Mouse (Mus musculus) small intestine, adult 2 months (tissue): Measurements from ENCODE around the gene Dock10. TPM values are rescaled to one million over a fixed set of nuclear protein-coding genes. Genes with fewer than 3 reads are reported as not detected.

Experiments used
- H3K27ac ChIP-seq: fragments of 200-500 bp; 2 replicates; pipeline ENCODE4 v1.5.1; 2012; ENCODE audit warnings: low read depth, low read length, control low read depth, inconsistent platforms; ENCODE audit not compliant: insufficient read depth
- H3K27me3 ChIP-seq: fragments of 200-500 bp; 2 replicates; pipeline ENCODE4 v1.6.1; 2012; ENCODE audit warnings: mild to moderate bottlenecking, moderate library complexity, low read length, inconsistent platforms; ENCODE audit not compliant: control insufficient read depth, insufficient read depth
- H3K36me3 ChIP-seq: fragments of 200-500 bp; 2 replicates; pipeline ENCODE4 v1.6.1; 2012; ENCODE audit warnings: mild to moderate bottlenecking, low read length, control low read depth, inconsistent platforms; ENCODE audit not compliant: control insufficient read depth, insufficient read depth
- H3K4me1 ChIP-seq: fragments of 200-500 bp; 2 replicates; pipeline ENCODE4 v1.6.1; 2012; ENCODE audit warnings: low read length, inconsistent platforms, mixed read lengths; ENCODE audit not compliant: control insufficient read depth, insufficient read depth, insufficient read length
- H3K4me3 ChIP-seq: fragments of 200-500 bp; 2 replicates; pipeline ENCODE4 v1.5.1; 2012; ENCODE audit warnings: low read depth, mild to moderate bottlenecking, control low read depth, inconsistent platforms, low read length, moderate library complexity
- CTCF ChIP-seq: fragments of 200-500 bp; IDR thresholded peaks from 2 replicates; pipeline ENCODE4 v1.5.1; 2012; ENCODE audit warnings: low read depth, mild to moderate bottlenecking, control low read depth, inconsistent platforms, low read length, moderate library complexity, mixed read lengths; ENCODE audit not compliant: insufficient replicate concordance, insufficient read length; ENCODE audit errors: extremely low read depth
- POLR2A ChIP-seq: fragments of 200-500 bp; IDR thresholded peaks from 2 replicates; pipeline ENCODE4 v1.6.1; 2012; ENCODE audit warnings: low read depth, mild to moderate bottlenecking, control low read depth, inconsistent platforms, low read length, moderate library complexity
- WGBS: fragments of 180-500 bp; shearing (Covaris S2); methylation state at CpG from one replicate; pipeline ENCODE4 v1.1.7; 2018; 5-methylcytosine and 5-hydroxymethylcytosine counted together
- polyA plus RNA-seq: library from polyadenylated mRNA; depleted of rRNA; stranded (reverse); fragments of >200 nt; gene quantifications from 2 replicates; pipeline ENCODE4 v1.2.3, GENCODE M21; 2012

The Dock10 gene
- polyA plus RNA-seq, 1 experiment: 1.7 TPM

- WGBS: 54% methylated on average over 8 of the region's 8 CpGs
- Histone ChIP-seq H3K27me3 (no peaks in the 10 kb centered on the region), H3K4me3 (no peak overlapping the region), H3K27ac (no peak overlapping the region), H3K4me1 (no peaks in the 10 kb centered on the region), H3K36me3 (peaks cover 8% of the 10 kb centered on the region)
- no peak for TF ChIP-seq CTCF
- no peak for TF ChIP-seq POLR2A
Observed at GRCm38 (mm10) chr1:80512210-80512948, 245.9 kb downstream of the Dock10 start.

- 72% methylated on average over 2 of the region's 2 CpGs for WGBS
- TF ChIP-seq POLR2A (no peak), CTCF (no peak)
- Histone ChIP-seq H3K4me1 (no peaks in the 10 kb centered on the region), H3K27ac (no peak overlapping the region), H3K4me3 (no peak overlapping the region), H3K27me3 (no peaks in the 10 kb centered on the region), H3K36me3 (no peaks in the 10 kb centered on the region; the same call in 1 of the 2 replicates)
Observed at GRCm38 (mm10) chr1:80504757-80505156, 253.6 kb downstream of the Dock10 start.

- 89% methylated on average over 4 of the region's 4 CpGs for WGBS
- H3K4me3 ChIP-seq: no peak overlapping the region
- H3K4me1 ChIP-seq: no peaks in the 10 kb centered on the region
- H3K27me3 ChIP-seq: no peaks in the 10 kb centered on the region
- H3K27ac ChIP-seq: no peak overlapping the region
- H3K36me3 ChIP-seq: no peaks in the 10 kb centered on the region
- TF ChIP-seq POLR2A: no peak
- TF ChIP-seq CTCF: no peak
Observed at GRCm38 (mm10) chr1:80504081-80504480, 254.2 kb downstream of the Dock10 start.

GRCm38 (mm10) chr1:80502456-80503165 lies 255.7 kb downstream of the Dock10 start:
- Histone ChIP-seq H3K27me3 (no peaks in the 10 kb centered on the region), H3K4me3 (no peak overlapping the region), H3K36me3 (no peaks in the 10 kb centered on the region), H3K27ac (no peak overlapping the region), H3K4me1 (no peaks in the 10 kb centered on the region)
- TF ChIP-seq POLR2A: no peak
- TF ChIP-seq CTCF: no peak
- 87% methylated on average over 9 of the region's 9 CpGs for WGBS

GRCm38 (mm10) chr1:80499264-80499663 lies 259.1 kb downstream of the Dock10 start:
- Histone ChIP-seq H3K27ac (no peak overlapping the region), H3K4me1 (no peaks in the 10 kb centered on the region), H3K27me3 (no peaks in the 10 kb centered on the region), H3K4me3 (no peak overlapping the region), H3K36me3 (no peaks in the 10 kb centered on the region)
- WGBS: 84% methylated on average over 7 of the region's 7 CpGs
- TF ChIP-seq CTCF: no peak

GRCm38 (mm10) chr1:80496360-80496759 lies 262.0 kb downstream of the Dock10 start:
- Histone ChIP-seq H3K36me3 (no peaks in the 10 kb centered on the region), H3K4me1 (no peaks in the 10 kb centered on the region), H3K4me3 (no peak overlapping the region), H3K27me3 (no peaks in the 10 kb centered on the region), H3K27ac (no peak overlapping the region)
- WGBS: 69% methylated on average over 4 of the region's 4 CpGs
- TF ChIP-seq POLR2A (no peak), CTCF (no peak)

GRCm38 (mm10) chr1:80483419-80483818 lies 274.9 kb downstream of the Dock10 start:
- WGBS: 67% methylated on average over 5 of the region's 5 CpGs
- H3K4me3 ChIP-seq: no peak overlapping the region
- no peak for TF ChIP-seq CTCF
- no peak for TF ChIP-seq POLR2A
- no peaks in the 10 kb centered on the region for H3K4me1 ChIP-seq
- H3K27ac ChIP-seq: no peak overlapping the region
- no peaks in the 10 kb centered on the region for H3K27me3 ChIP-seq
- no peaks in the 10 kb centered on the region for H3K36me3 ChIP-seq

- Histone ChIP-seq H3K4me3 (no peak overlapping the region), H3K36me3 (no peaks in the 10 kb centered on the region), H3K27ac (no peak overlapping the region), H3K4me1 (no peaks in the 10 kb centered on the region), H3K27me3 (no peaks in the 10 kb centered on the region)
- WGBS: 50% methylated on average over 1 of the region's 1 CpGs
- no peak for TF ChIP-seq POLR2A
- TF ChIP-seq CTCF: no peak
Observed at GRCm38 (mm10) chr1:80474942-80475341, 283.4 kb downstream of the Dock10 start.
